Mouse (Mus musculus): ENCODE data around the gene Notch3. TPM values are rescaled to one million over a fixed set of nuclear protein-coding genes. Genes with fewer than 3 reads are reported as not detected.
"Not testable (repeated sequence)": the region's sequence is repeated elsewhere in the genome, so short reads cannot be mapped to it uniquely, and the experiment has no call there.

The Notch3 gene
- polyA plus RNA-seq, 1 experiment from 2014 or later: 0.73 TPM

DNA sequence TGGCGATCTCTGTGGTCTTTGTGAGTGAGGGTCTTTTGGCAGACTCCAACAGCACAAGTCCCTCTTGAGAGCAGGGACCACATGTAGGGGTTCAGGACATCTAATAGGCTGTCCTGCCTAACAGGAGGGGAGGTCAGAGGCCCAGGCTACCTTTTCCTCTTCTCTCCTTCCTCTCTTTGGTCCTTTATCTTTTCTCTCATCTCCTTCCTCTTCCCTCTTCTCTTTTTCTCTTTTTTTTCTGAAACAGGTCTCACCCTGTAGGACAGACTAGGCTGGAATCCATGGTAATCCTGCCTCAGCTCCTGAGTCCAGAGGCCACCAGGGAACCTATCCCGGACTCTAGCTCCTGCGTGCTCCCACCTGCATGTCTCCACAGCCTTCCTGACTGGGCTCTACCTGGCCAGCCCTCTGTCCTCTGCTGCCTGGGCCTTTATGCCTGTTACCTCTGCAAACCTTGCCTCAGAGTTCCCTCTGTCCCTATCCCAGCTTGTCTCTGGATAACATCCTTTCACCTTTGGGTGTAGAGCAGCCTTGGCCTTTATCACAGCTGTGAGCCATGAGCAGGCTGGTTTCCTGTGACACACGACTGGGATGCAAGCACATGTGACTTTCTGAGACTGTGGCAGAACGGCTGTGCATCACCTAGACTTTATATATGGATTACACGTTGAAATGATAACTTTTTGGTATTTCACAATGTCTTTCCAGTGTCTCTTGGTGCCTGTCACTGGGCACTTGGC, 57.3 kb downstream of the Notch3 start:
- 0 out of 2 replicates have a peak overlapping the region, but pooled peaks have one; percentile 7 for H3K9ac ChIP-seq (ENCODE audit: low read depth, low read length)
- H3K4me3 ChIP-seq (ENCODE audit: low read depth, low read length): no peak overlapping the region
- no peaks in the 10 kb centered on the region for H3K36me3 ChIP-seq (ENCODE audit: control insufficient read depth, insufficient read depth)
- peak overlapping the region; percentile 44; the same call in 1 of the 2 replicates for H3K4me2 ChIP-seq (ENCODE audit: low read depth, low read length)
- no peaks in the 10 kb centered on the region for H3K9me3 ChIP-seq (replicated peaks; ENCODE audit: control insufficient read depth, low read length)
- H3K27me3 ChIP-seq (ENCODE audit: control insufficient read depth, insufficient read depth, low read depth, low read length): no peaks in the 10 kb centered on the region
- 43% methylated on average over 6 of the region's 6 CpGs for WGBS (ENCODE audit: insufficient replicate concordance)
- H3K27ac ChIP-seq (ENCODE audit: low read length): peak overlapping the region; percentile 83
- ATAC-seq (ENCODE audit: low read depth): peak; percentile 12; the same call in 1 of the 2 replicates
- peaks cover 70% of the 10 kb centered on the region for H3K4me1 ChIP-seq (ENCODE audit: control insufficient read depth, low read depth, low read length)

- H3K9me3 ChIP-seq (replicated peaks; ENCODE audit: control insufficient read depth, low read length); H3K27me3 ChIP-seq (ENCODE audit: control insufficient read depth, insufficient read depth, low read depth, low read length); H3K4me3 ChIP-seq (ENCODE audit: low read depth, low read length); H3K36me3 ChIP-seq (ENCODE audit: control insufficient read depth, insufficient read depth): not testable (repeated sequence)
- peak overlapping the region; percentile 44 for H3K4me2 ChIP-seq (ENCODE audit: low read depth, low read length)
- H3K27ac ChIP-seq (ENCODE audit: low read length): peak overlapping the region; percentile 83
- H3K9ac ChIP-seq (ENCODE audit: low read depth, low read length): peak overlapping the region; percentile 39; the same call in 1 of the 2 replicates
- peaks cover 61% of the 10 kb centered on the region for H3K4me1 ChIP-seq (ENCODE audit: control insufficient read depth, low read depth, low read length)
- ATAC-seq (ENCODE audit: low read depth): peak; percentile 59
- WGBS (ENCODE audit: insufficient replicate concordance): 30% methylated on average over 5 of the region's 5 CpGs
These were observed 58.2 kb downstream of the Notch3 start for GRCm38 (mm10) chr17:32108320-32109011.

DNA sequence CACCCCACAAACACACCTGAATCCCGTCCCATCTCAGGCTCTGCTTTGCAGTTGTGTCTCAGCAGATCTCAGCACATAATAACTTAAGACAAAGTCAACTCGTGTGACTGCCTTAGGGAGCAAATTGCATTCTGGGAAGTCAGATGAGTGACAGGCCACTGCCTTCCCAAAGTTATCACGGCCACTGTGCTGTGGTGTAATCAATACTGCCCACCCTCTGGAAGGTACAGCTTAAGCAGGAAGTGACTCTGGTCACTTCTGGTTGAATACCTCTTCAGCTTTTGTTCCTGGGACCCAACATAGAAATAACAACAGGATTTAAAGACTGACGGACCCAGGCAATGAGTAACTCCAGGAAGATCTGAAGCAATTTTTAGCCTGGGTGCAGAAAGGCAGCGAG, 58.8 kb downstream of the Notch3 start:
- 25% methylated on average over 5 of the region's 5 CpGs for WGBS (ENCODE audit: insufficient replicate concordance)
- peak overlapping the region; percentile 83 for H3K27ac ChIP-seq (ENCODE audit: low read length)
- H3K27me3 ChIP-seq (ENCODE audit: control insufficient read depth, insufficient read depth, low read depth, low read length): no peaks in the 10 kb centered on the region
- no peaks in the 10 kb centered on the region for H3K36me3 ChIP-seq (ENCODE audit: control insufficient read depth, insufficient read depth)
- H3K4me1 ChIP-seq (ENCODE audit: control insufficient read depth, low read depth, low read length): peaks cover 55% of the 10 kb centered on the region
- H3K9ac ChIP-seq (ENCODE audit: low read depth, low read length): peak overlapping the region; percentile 39
- no peaks in the 10 kb centered on the region for H3K9me3 ChIP-seq (replicated peaks; ENCODE audit: control insufficient read depth, low read length)
- no peak overlapping the region for H3K4me3 ChIP-seq (ENCODE audit: low read depth, low read length)
- ATAC-seq (ENCODE audit: low read depth): peak; percentile 37
- peak overlapping the region; percentile 44 for H3K4me2 ChIP-seq (ENCODE audit: low read depth, low read length)

- no peak for ATAC-seq (ENCODE audit: low read depth)
- Histone ChIP-seq H3K4me1 (ENCODE audit: control insufficient read depth, low read depth, low read length) (peaks cover 43% of the 10 kb centered on the region), H3K27ac (ENCODE audit: low read length) (no peak overlapping the region), H3K4me3 (ENCODE audit: low read depth, low read length) (no peak overlapping the region), H3K36me3 (ENCODE audit: control insufficient read depth, insufficient read depth) (no peaks in the 10 kb centered on the region), H3K4me2 (ENCODE audit: low read depth, low read length) (no peak overlapping the region), H3K27me3 (ENCODE audit: control insufficient read depth, insufficient read depth, low read depth, low read length) (no peaks in the 10 kb centered on the region), H3K9ac (ENCODE audit: low read depth, low read length) (no peak overlapping the region), H3K9me3 (replicated peaks; ENCODE audit: control insufficient read depth, low read length) (no peaks in the 10 kb centered on the region)
- WGBS (ENCODE audit: insufficient replicate concordance): 84% methylated on average over 2 of the region's 2 CpGs
These were observed 60.3 kb downstream of the Notch3 start for GRCm38 (mm10) chr17:32106358-32106757.

GRCm38 (mm10) chr17:32103054-32103453, 63.6 kb downstream of the Notch3 start:
- no peaks in the 10 kb centered on the region for H3K9me3 ChIP-seq (replicated peaks; ENCODE audit: control insufficient read depth, low read length)
- H3K36me3 ChIP-seq (ENCODE audit: control insufficient read depth, insufficient read depth): no peaks in the 10 kb centered on the region
- H3K9ac ChIP-seq (ENCODE audit: low read depth, low read length): no peak overlapping the region
- no peak overlapping the region for H3K4me2 ChIP-seq (ENCODE audit: low read depth, low read length)
- H3K4me1 ChIP-seq (ENCODE audit: control insufficient read depth, low read depth, low read length): peaks cover 27% of the 10 kb centered on the region
- no peaks in the 10 kb centered on the region for H3K27me3 ChIP-seq (ENCODE audit: control insufficient read depth, insufficient read depth, low read depth, low read length)
- WGBS (ENCODE audit: insufficient replicate concordance): 20% methylated on average over 4 of the region's 4 CpGs
- no peak overlapping the region for H3K27ac ChIP-seq (ENCODE audit: low read length)
- no peak overlapping the region for H3K4me3 ChIP-seq (ENCODE audit: low read depth, low read length)
- ATAC-seq (ENCODE audit: low read depth): no peak

- Histone ChIP-seq H3K4me1 (ENCODE audit: control insufficient read depth, low read depth, low read length) (peaks cover 23% of the 10 kb centered on the region), H3K27me3 (ENCODE audit: control insufficient read depth, insufficient read depth, low read depth, low read length) (no peaks in the 10 kb centered on the region), H3K4me3 (ENCODE audit: low read depth, low read length) (peak overlapping the region; percentile 66), H3K9ac (ENCODE audit: low read depth, low read length) (peak overlapping the region; percentile 72), H3K9me3 (replicated peaks; ENCODE audit: control insufficient read depth, low read length) (no peaks in the 10 kb centered on the region), H3K4me2 (ENCODE audit: low read depth, low read length) (peak overlapping the region; percentile 98), H3K36me3 (ENCODE audit: control insufficient read depth, insufficient read depth) (no peaks in the 10 kb centered on the region), H3K27ac (ENCODE audit: low read length) (peak overlapping the region; percentile 79)
- ATAC-seq (ENCODE audit: low read depth): peak; percentile 90
- WGBS (ENCODE audit: insufficient replicate concordance): 2% methylated on average over 44 of the region's 44 CpGs
These were observed 66.6 kb downstream of the Notch3 start for GRCm38 (mm10) chr17:32099943-32100586.

- WGBS (ENCODE audit: insufficient replicate concordance): 32% methylated on average over 8 of the region's 8 CpGs
- no peaks in the 10 kb centered on the region for H3K36me3 ChIP-seq (ENCODE audit: control insufficient read depth, insufficient read depth)
- H3K27ac ChIP-seq (ENCODE audit: low read length): peak overlapping the region; percentile 79
- peak overlapping the region; percentile 72 for H3K9ac ChIP-seq (ENCODE audit: low read depth, low read length)
- H3K4me1 ChIP-seq (ENCODE audit: control insufficient read depth, low read depth, low read length): peaks cover 23% of the 10 kb centered on the region
- H3K9me3 ChIP-seq (replicated peaks; ENCODE audit: control insufficient read depth, low read length): no peaks in the 10 kb centered on the region
- H3K27me3 ChIP-seq (ENCODE audit: control insufficient read depth, insufficient read depth, low read depth, low read length): no peaks in the 10 kb centered on the region
- peak overlapping the region; percentile 66 for H3K4me3 ChIP-seq (ENCODE audit: low read depth, low read length)
- no peak; the same call in 1 of the 2 replicates for ATAC-seq (ENCODE audit: low read depth)
- peak overlapping the region; percentile 98 for H3K4me2 ChIP-seq (ENCODE audit: low read depth, low read length)
These were observed 67.1 kb downstream of the Notch3 start for GRCm38 (mm10) chr17:32099574-32099942.

DNA sequence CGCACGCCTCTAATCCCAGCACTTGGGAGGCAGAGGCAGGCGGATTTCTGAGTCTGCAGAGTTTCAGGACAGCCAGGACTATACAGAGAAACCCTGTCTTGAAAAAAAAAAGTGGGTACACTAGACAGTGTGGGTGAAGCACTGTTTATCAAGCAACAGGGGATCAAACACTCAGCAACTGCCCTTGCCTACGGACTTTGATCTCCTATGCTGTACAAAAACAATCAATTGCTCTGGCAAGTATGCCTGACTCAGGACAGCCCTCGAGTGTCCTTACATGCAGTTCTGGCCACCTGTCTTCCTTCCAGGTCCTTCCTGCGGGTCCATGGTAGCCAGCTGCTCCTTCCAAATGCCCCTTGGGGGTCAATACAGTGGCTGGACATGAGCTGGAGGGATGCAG, 67.7 kb downstream of the Notch3 start:
- Histone ChIP-seq H3K4me1 (ENCODE audit: control insufficient read depth, low read depth, low read length) (peaks cover 23% of the 10 kb centered on the region), H3K27ac (ENCODE audit: low read length) (peak overlapping the region; percentile 1; the same call in 1 of the 2 replicates)
- not testable (repeated sequence) for H3K4me2 ChIP-seq (ENCODE audit: low read depth, low read length); H3K4me3 ChIP-seq (ENCODE audit: low read depth, low read length); H3K9me3 ChIP-seq (replicated peaks; ENCODE audit: control insufficient read depth, low read length); H3K36me3 ChIP-seq (ENCODE audit: control insufficient read depth, insufficient read depth); H3K9ac ChIP-seq (ENCODE audit: low read depth, low read length); H3K27me3 ChIP-seq (ENCODE audit: control insufficient read depth, insufficient read depth, low read depth, low read length)
- 66% methylated on average over 5 of the region's 6 CpGs for WGBS (ENCODE audit: insufficient replicate concordance)
- peak; percentile 35 for ATAC-seq (ENCODE audit: low read depth)

Data from liver, embryonic 16.5 days (tissue).